7 mouse cellular contexts compared by ENCODE assay signal in the genomic region with DNA sequence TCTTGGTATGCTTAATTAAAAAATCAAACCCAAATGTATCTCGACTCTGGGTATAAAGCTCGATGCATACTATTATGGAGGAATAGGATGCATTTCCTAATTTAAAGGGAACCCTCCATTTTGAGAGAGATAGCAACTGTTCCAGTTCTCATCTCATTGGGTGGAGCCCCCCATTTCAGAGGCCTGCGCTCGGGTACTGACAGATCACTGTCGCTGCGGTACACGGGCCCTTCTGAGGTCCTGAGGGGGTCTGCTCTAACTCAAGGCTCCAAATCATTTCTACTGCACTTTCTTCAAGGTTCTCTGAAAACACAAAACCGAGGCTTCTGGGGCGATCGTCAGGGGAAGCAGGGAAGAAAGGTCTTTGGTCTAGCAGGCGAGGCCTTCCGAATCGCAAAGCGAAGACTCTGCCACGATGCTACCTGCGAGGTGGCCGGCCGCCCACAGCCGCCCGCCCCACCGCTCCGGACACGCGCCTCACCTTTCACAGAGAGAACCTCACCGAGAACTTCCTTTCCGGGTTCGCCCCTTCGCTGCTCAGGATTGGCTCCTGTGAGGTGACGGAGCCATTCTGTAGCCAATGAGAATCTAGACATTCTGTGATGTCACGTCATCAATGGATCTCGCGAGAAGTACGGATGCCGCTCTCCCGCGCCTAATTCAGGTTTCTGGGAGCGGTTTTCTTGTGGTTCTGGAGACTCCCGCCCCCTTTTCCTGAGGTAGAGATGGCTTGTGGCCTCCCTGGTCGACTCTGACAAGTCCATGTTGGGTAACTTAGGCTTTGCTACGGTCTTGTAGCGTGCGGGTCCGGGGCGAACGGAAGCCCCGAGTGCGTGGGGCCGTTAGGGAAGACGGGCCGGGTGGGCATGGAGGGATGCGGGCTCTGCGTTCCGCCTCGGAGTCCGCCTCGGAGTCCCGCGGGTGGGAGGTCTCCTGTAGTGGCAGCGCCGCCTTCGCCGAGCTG. TPM values are rescaled to one million over a fixed set of nuclear protein-coding genes. Genes with fewer than 3 reads are reported as not detected.
DNase-seq lines count a peak whose midpoint lies in the region; ATAC-seq lines count a peak whose summit lies in the region.

A gene (plus strand): TSS at position 616 of the 964 bp plus-strand sequence.
A gene (minus strand): TSS at position 818 of the 964 bp plus-strand sequence.

- H3K4me3 ChIP-seq in intestine, embryonic 16.5 days (ENCODE audit: low read length), result peak within 1 kb of the TSS; percentile 87
- H3K4me3 ChIP-seq in midbrain, embryonic 11.5 days (ENCODE audit: low read depth, low read length), result peak within 1 kb of the TSS; percentile 79

- H3K4me1 ChIP-seq in intestine, embryonic 16.5 days (ENCODE audit: control insufficient read depth, insufficient read depth, low read length), result peaks cover 7% of the 10 kb centered on the region; the same call in 1 of the 2 replicates
- no peaks in the 10 kb centered on the region for H3K4me1 ChIP-seq in midbrain, embryonic 11.5 days (ENCODE audit: control insufficient read depth, insufficient read depth, low read length)

- H3K9ac ChIP-seq in intestine, embryonic 16.5 days (ENCODE audit: low read depth, low read length), result peak within 1 kb of the TSS; percentile 93
- H3K9ac ChIP-seq in midbrain, embryonic 11.5 days (ENCODE audit: low read length), result peak within 1 kb of the TSS; percentile 94

- WGBS in intestine, embryonic 16.5 days, result under 1% methylated on average over 62 of the region's 62 CpGs
- under 1% methylated on average over 62 of the region's 62 CpGs for WGBS in midbrain, embryonic 11.5 days

- DNase-seq in adrenal gland, adult 8-10 months, result peak; percentile 93
- DNase-seq in embryo, embryonic 9.5 days (ENCODE audit: extremely low spot score), result peak; percentile 96
- DNase-seq in gastrocnemius, postnatal 4 days (ENCODE audit: low spot score in 2 of 2), result peak; percentile 74 to 88
- DNase-seq in left cerebral cortex, postnatal 36 days (ENCODE audit: low spot score in 2 of 2), result peak; percentile 91 to 94
- peak; percentile 99 for DNase-seq in midbrain, embryonic 11.5 days (ENCODE audit: low spot score, missing footprints)
- DNase-seq in skeletal muscle tissue, adult 2 months (ENCODE audit: low read depth, low spot score), result peak; percentile 93

- H3K36me3 ChIP-seq in intestine, embryonic 16.5 days (ENCODE audit: control insufficient read depth, insufficient read depth, low read length), result peaks cover 4% of the 10 kb centered on the region; the same call in 1 of the 2 replicates
- H3K36me3 ChIP-seq in midbrain, embryonic 11.5 days (ENCODE audit: control insufficient read depth, insufficient read depth, low read length), result peaks cover 9% of the 10 kb centered on the region

- H3K4me2 ChIP-seq in intestine, embryonic 16.5 days (ENCODE audit: low read depth, low read length), result peak within 1 kb of the TSS; percentile 72
- H3K4me2 ChIP-seq in midbrain, embryonic 11.5 days, result peak within 1 kb of the TSS; percentile 77

- ATAC-seq in intestine, embryonic 16.5 days, result peak; percentile 100
- ATAC-seq in midbrain, embryonic 11.5 days (ENCODE audit: low FRiP score), result peak; percentile 99

- H3K9me3 ChIP-seq in intestine, embryonic 16.5 days (ENCODE audit: control insufficient read depth, low read length), result no peaks in the 10 kb centered on the region
- no peaks in the 10 kb centered on the region for H3K9me3 ChIP-seq in midbrain, embryonic 11.5 days (ENCODE audit: control insufficient read depth, low read length)

- H3K27ac ChIP-seq in intestine, embryonic 16.5 days (ENCODE audit: low read length), result peak within 1 kb of the TSS; percentile 96
- H3K27ac ChIP-seq in midbrain, embryonic 11.5 days (ENCODE audit: low read depth, low read length), result peak within 1 kb of the TSS; percentile 87

- H3K27me3 ChIP-seq in intestine, embryonic 16.5 days (replicated peaks; ENCODE audit: control insufficient read depth, insufficient read depth, low read length), result no peaks in the 10 kb centered on the region
- no peaks in the 10 kb centered on the region for H3K27me3 ChIP-seq in midbrain, embryonic 11.5 days (ENCODE audit: control insufficient read depth, insufficient read depth, low read length)

- intact Hi-C loops in left cerebral cortex, postnatal 36 days (cut with DNase I), result no loop called here

RNA-seq across cellular contexts. Expression of the first gene that starts in this region (rescaled TPM):
- 10 to 100 TPM; 18.8 to 26.9 (median 23.2) TPM for total RNA-seq in adrenal gland, adult 8-10 months (2022)
- total RNA-seq in gastrocnemius, postnatal 4 days (2021), result 10 to 100 TPM; 14.3 to 17.2 TPM
- 16.0 and 17.3 TPM in 2 replicates for polyA plus RNA-seq in intestine, embryonic 16.5 days (2015; fragmentation: Nextera tagmentation; extraction: Ambion mirVana)
- 10 to 100 TPM in 1 of 2 experiments, 1 to 10 TPM in 1; 9.2 to 18.3 TPM for total RNA-seq in left cerebral cortex, postnatal 36 days (2021)
- 29.4 and 30.8 TPM in 2 replicates for polyA plus RNA-seq in midbrain, embryonic 11.5 days (2014; fragmentation: Nextera tagmentation; extraction: Ambion mirVana)

RNA-seq across cellular contexts. Expression of the second gene that starts in this region (rescaled TPM):
- total RNA-seq in adrenal gland, adult 8-10 months (2022), result 10 to 100 TPM; 10.6 to 15.6 (median 14.3) TPM
- 10 to 100 TPM; 13.9 to 14.9 TPM for total RNA-seq in gastrocnemius, postnatal 4 days (2021)
- 38.2 and 43.4 TPM in 2 replicates for polyA plus RNA-seq in intestine, embryonic 16.5 days (2015; fragmentation: Nextera tagmentation; extraction: Ambion mirVana)
- total RNA-seq in left cerebral cortex, postnatal 36 days (2021), result 10 to 100 TPM; 11.5 to 12.2 TPM
- polyA plus RNA-seq in midbrain, embryonic 11.5 days (2014; fragmentation: Nextera tagmentation; extraction: Ambion mirVana), result 63.2 and 66.4 TPM in 2 replicates

Comparison
In these comparisons a context has a peak if more than half of its experiments do, and no peak if none do; other contexts are left out.
1. Peak in every context shown above with its lines: DNase-seq, ATAC-seq, H3K4me3 ChIP-seq and H3K27ac ChIP-seq.